Mouse (Mus musculus): Measurements from ENCODE around the gene Wnt16. TPM values are rescaled to one million over a fixed set of nuclear protein-coding genes. Genes with fewer than 3 reads are reported as not detected.
A peak's percentile ranks its signal among the peaks of the same experiment; 100 is the strongest.
"Not testable (repeated sequence)": the region's sequence is repeated elsewhere in the genome, so short reads cannot be mapped to it uniquely, and the experiment has no call there.

Gene Wnt16
- total RNA-seq (2014; fragmentation: Nextera tagmentation) = not detected in 2 replicates
- total RNA-seq (2017) = not detected in 2 replicates

DNA sequence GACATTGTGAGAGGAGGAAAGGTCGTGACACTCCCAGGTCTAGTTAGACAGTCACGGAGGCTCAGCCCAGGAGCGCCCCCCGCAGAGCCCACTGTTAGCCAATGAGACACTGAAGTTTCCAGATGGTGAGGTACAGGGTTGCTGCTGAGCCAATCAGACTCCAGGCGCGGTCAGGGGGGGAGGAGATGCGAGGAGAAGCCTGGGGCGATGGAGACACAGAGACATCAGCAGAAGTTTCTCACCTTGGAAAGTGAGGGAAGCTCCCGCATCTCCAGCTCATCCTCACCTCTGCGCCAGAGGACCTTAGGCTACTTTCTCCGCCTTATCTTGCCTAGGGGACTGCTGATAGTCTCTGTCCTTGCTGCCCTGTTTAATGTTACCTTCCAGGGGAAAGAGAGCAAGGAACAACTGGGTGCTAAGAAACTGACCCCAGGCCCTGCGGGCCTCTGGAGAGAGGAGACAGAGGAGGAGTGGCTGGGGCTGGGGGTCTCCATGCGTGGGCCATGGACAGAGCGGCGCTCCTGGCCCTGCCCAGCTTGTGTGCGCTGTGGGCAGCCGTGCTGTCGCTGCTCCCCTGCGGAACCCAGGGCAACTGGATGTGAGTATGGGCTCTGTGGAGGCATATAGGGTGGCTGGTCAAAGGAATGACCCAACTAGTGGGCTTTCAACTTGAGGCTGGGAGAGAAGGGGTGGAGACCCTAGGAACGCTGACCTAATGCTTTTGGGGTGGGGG lies at the start of gene Wnt16:
Gene Wnt16, plus strand, starts transcription at position 224 of the 733 bp plus-strand sequence.
- ATAC-seq (replicated peaks; ENCODE audit: low FRiP score, low TSS enrichment, poor library complexity, severe bottlenecking) = no peak

DNA sequence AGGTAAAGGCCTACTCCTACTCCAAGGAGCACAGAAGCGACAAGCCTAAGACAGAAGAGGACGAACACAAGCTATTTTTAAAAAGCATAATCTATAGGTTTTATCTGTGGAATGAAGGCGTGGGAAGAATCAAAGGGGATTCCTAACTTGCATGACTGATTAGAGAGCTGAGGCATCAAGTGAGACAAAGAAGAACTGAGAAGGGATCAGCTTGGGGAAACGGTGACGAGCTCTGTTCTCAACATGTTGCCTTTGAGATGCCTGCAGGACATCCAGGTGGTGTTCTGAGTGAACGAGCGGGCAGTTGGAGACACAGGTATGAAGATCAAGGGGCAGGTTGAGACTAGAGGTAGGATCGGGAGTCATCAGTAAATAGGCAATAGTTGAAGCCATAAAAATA lies 44.7 kb upstream of the Wnt16 start:
- ATAC-seq (replicated peaks; ENCODE audit: low FRiP score, low TSS enrichment, poor library complexity, severe bottlenecking) = no peak

DNA sequence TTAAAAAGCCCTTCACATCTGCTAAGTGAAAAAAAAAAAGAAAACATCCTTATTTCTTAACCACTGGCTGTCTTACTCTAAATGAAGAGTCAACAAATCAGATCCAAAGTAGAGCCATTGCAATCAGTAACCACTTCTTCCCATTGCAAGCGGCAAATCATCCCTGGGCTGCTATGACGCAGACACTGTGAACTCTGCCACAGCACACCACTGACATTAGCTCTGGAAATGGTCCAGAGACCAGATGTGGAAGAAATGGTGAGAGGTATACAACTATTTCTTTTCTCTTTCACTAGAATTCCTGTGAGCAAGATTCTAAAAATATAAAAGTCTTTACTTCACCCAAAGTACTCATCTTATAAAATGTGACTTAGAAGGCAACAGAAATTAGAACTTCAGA lies 41.3 kb upstream of the Wnt16 start:
- no peak for ATAC-seq (replicated peaks; ENCODE audit: low FRiP score, low TSS enrichment, poor library complexity, severe bottlenecking)

DNA sequence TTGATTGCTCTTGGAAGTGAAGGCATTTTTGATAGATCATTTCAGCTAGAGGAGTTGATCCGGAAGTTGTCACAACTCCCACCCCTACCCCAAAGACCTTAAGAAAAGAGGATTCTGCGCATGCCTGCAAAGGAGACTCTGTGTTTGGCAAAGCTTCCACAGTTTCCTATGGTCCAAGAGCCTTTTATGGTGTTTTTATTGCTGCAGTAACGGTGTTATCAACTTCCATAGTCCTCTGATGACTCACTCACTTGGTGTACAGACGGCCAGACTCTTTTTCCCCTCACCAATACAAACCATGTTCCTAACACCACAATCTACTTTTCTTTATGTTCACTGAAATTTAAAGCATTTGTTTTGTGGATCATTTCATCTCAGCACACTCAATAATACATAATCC lies 29.2 kb upstream of the Wnt16 start:
- no peak for ATAC-seq (replicated peaks; ENCODE audit: low FRiP score, low TSS enrichment, poor library complexity, severe bottlenecking)

DNA sequence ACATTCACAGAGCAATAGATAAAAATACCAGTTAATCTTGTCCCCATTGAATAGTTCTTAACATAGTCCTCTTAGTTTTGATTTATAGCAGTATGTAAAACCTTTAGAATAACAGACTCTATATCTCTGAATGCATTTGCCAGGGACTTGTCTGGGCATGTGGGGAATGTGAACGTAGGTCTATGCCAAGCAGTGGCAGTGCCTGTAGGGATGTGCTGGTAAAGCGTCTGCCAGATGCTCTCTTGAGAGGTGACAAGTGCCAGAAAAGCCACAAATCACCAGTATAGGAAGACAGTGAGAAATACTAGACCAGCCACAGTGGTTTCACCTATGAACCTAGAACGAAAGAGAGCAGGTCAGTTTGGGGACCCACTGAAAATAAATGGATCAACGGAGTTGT lies 25.5 kb upstream of the Wnt16 start:
- no peak for ATAC-seq (replicated peaks; ENCODE audit: low FRiP score, low TSS enrichment, poor library complexity, severe bottlenecking)

DNA sequence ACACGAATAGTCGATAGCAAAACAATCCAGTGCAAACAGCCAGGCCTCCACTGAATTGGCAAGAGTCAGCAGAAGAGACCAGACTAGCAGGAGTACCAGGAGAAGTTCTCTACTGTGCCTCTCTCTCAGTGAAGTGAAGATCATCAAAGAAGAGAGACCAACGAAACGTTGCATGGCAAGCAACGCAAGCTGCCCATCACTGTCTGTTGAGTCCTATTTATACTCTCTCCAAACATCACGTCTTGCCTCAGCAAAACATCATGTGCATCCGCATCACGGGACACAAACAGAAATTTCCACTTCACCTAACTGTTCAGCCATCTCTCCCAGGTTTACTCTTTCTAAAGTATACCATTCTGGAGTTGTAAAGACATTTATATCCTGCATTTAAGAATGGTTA lies 23.9 kb upstream of the Wnt16 start:
- not testable (repeated sequence) for ATAC-seq (replicated peaks; ENCODE audit: low FRiP score, low TSS enrichment, poor library complexity, severe bottlenecking)

- ATAC-seq (replicated peaks; ENCODE audit: low FRiP score, low TSS enrichment, poor library complexity, severe bottlenecking) = no peak
Measured at GRCm38 (mm10) chr6:22266018-22266417, 22.0 kb upstream of the Wnt16 start.

- no peak for ATAC-seq (replicated peaks; ENCODE audit: low FRiP score, low TSS enrichment, poor library complexity, severe bottlenecking)
Measured at GRCm38 (mm10) chr6:22267807-22268667, 20.0 kb upstream of the Wnt16 start.

GRCm38 (mm10) chr6:22268677-22269076 lies 19.4 kb upstream of the Wnt16 start:
- ATAC-seq (replicated peaks; ENCODE audit: low FRiP score, low TSS enrichment, poor library complexity, severe bottlenecking) = no peak

DNA sequence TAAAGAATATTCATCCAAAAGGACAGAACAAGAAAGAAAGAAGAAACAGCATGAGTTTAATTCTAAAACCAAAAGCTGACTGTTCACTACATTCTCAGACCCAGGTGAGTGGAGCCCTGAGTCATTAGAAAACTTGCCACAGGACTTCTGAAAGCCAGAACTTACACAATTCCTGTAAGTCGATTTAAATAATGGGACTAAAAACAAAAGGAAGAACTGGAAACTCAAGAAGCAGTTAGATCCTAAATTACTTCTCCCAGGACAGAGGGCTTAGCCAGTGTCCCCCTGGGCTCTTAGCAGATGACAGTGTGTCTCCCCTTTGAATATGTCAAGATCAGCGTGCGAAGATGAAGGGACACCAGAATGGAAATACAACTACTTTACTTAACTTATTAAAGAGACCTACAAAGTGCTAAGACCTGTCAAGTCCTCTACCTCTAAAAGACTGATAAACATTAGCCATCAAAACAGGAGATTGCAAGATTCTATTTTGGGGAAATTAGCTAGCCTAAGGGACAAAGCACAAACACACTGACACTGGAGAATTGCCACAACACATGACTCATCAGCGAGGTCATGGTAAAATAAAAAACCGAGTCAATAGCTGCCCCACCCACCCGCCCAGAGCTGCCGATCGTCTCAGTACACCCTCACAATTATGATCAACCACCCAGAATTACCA lies 18.0 kb upstream of the Wnt16 start:
- ATAC-seq (replicated peaks; ENCODE audit: low FRiP score, low TSS enrichment, poor library complexity, severe bottlenecking) = no peak

GRCm38 (mm10) chr6:22277941-22278340 lies 10.1 kb upstream of the Wnt16 start:
- no peak for ATAC-seq (replicated peaks; ENCODE audit: low FRiP score, low TSS enrichment, poor library complexity, severe bottlenecking)

- ATAC-seq (replicated peaks; ENCODE audit: low FRiP score, low TSS enrichment, poor library complexity, severe bottlenecking) = 0 out of 2 replicates have a peak, but pooled peaks have one; percentile 26
Measured at GRCm38 (mm10) chr6:22280217-22280861, 7.7 kb upstream of the Wnt16 start.

DNA sequence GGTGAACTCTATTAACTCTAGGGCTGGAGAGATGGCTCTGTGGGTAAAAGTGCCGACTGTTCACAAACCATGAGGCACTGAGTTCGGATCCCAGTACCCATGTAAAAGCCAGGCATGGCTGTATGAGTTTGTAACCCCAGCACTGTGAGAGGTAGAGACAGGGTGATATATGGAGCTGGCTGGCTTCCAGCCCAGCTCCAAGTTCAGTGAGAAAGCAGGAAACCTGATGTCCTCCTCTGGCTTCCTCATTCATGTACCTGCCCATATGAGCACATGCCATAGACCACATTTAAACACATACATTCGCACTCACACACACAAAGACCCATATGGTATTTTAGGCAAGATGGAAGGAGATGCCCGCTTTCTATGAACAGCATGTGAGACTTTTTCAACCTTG lies 5.6 kb upstream of the Wnt16 start:
- no peak for ATAC-seq (replicated peaks; ENCODE audit: low FRiP score, low TSS enrichment, poor library complexity, severe bottlenecking)

GRCm38 (mm10) chr6:22288737-22289460 lies 872 bp downstream of the Wnt16 start:
- peak; percentile 50; the same call in 1 of the 2 replicates for ATAC-seq (replicated peaks; ENCODE audit: low FRiP score, low TSS enrichment, poor library complexity, severe bottlenecking)

GRCm38 (mm10) chr6:22289461-22290021 lies 1.5 kb downstream of the Wnt16 start:
- ATAC-seq (replicated peaks; ENCODE audit: low FRiP score, low TSS enrichment, poor library complexity, severe bottlenecking) = no peak

DNA sequence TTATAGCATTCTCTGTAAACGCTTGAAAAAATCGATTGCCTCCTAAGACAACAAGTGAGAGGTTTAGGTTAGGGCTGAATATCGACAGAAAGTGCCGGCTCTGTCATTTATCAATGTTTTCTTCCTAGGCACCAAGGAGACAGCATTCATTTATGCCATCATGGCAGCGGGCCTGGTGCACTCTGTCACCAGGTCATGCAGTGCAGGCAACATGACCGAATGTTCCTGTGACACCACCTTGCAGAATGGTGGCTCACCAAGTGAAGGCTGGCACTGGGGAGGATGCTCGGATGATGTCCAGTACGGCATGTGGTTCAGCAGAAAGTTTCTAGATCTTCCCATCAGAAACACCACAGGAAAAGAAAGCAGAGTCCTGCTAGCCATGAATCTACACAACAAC lies 2.8 kb downstream of the Wnt16 start:
- no peak for ATAC-seq (replicated peaks; ENCODE audit: low FRiP score, low TSS enrichment, poor library complexity, severe bottlenecking)

- ATAC-seq (replicated peaks; ENCODE audit: low FRiP score, low TSS enrichment, poor library complexity, severe bottlenecking) = no peak
Measured at GRCm38 (mm10) chr6:22292056-22292455, 4.0 kb downstream of the Wnt16 start.

DNA sequence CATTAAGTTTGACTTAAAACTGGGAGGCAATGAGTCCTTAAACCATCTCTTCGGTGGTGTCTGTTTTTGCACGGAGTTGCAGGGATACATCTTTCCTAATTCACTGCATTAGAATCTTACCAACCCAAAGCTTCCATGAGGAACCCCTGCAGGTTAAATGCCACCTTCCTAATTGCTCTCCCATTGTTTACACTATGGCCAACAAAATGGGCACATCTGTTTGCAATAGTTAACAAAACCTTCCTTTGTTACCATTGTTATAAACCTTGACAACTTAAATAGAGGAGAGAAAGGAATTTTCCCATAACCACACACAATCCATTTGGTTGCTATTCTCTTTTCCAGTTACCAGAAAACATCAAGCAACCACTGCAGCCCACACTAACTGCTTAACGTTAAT lies 5.9 kb downstream of the Wnt16 start:
- ATAC-seq (replicated peaks; ENCODE audit: low FRiP score, low TSS enrichment, poor library complexity, severe bottlenecking) = no peak

- ATAC-seq (replicated peaks; ENCODE audit: low FRiP score, low TSS enrichment, poor library complexity, severe bottlenecking) = no peak
Measured at GRCm38 (mm10) chr6:22297028-22297427, 9.0 kb downstream of the Wnt16 start.
